Mouse (Mus musculus): ENCODE measurements around the gene Htr6.

Gene Htr6

GRCm38 (mm10) chr4:139046354-139046753 is 29.0 kb downstream of the Htr6 start:
- no peak for DNase-seq (ENCODE audit: low spot score)

- no peak for DNase-seq (ENCODE audit: low spot score)
These were observed 30.8 kb downstream of the Htr6 start for GRCm38 (mm10) chr4:139044566-139044965.

GRCm38 (mm10) chr4:139043600-139043999 is 31.8 kb downstream of the Htr6 start:
- DNase-seq (ENCODE audit: low spot score), result no peak

GRCm38 (mm10) chr4:139042611-139043010 is 32.8 kb downstream of the Htr6 start:
- no peak for DNase-seq (ENCODE audit: low spot score)

GRCm38 (mm10) chr4:139040084-139040839 is 35.1 kb downstream of the Htr6 start:
- no peak for DNase-seq (ENCODE audit: low spot score)

- DNase-seq (ENCODE audit: low spot score), result no peak
These were observed 37.4 kb downstream of the Htr6 start for GRCm38 (mm10) chr4:139037795-139038607.

GRCm38 (mm10) chr4:139035799-139036198 is 39.6 kb downstream of the Htr6 start:
- DNase-seq (ENCODE audit: low spot score), result no peak

- no peak for DNase-seq (ENCODE audit: low spot score)
These were observed 40.4 kb downstream of the Htr6 start for GRCm38 (mm10) chr4:139034942-139035341.

GRCm38 (mm10) chr4:139034540-139034939 is 40.8 kb downstream of the Htr6 start:
- DNase-seq (ENCODE audit: low spot score), result no peak

GRCm38 (mm10) chr4:139034010-139034367 is 41.4 kb downstream of the Htr6 start:
- DNase-seq (ENCODE audit: low spot score), result no peak

GRCm38 (mm10) chr4:139033263-139034009 is 41.9 kb downstream of the Htr6 start:
- DNase-seq (ENCODE audit: low spot score), result no peak

- DNase-seq (ENCODE audit: low spot score), result no peak
These were observed 42.8 kb downstream of the Htr6 start for GRCm38 (mm10) chr4:139032521-139032920.

- DNase-seq (ENCODE audit: low spot score), result no peak
These were observed 44.7 kb downstream of the Htr6 start for GRCm38 (mm10) chr4:139030675-139031074.

- DNase-seq (ENCODE audit: low spot score), result no peak
These were observed 51.0 kb downstream of the Htr6 start for GRCm38 (mm10) chr4:139024379-139024778.

- DNase-seq (ENCODE audit: low spot score), result no peak
These were observed 55.0 kb downstream of the Htr6 start for GRCm38 (mm10) chr4:139020385-139020784.

- DNase-seq (ENCODE audit: low spot score), result no peak
These were observed 56.0 kb downstream of the Htr6 start for GRCm38 (mm10) chr4:139019413-139019812.

GRCm38 (mm10) chr4:139018976-139019375 is 56.4 kb downstream of the Htr6 start:
- DNase-seq (ENCODE audit: low spot score), result no peak

- no peak for DNase-seq (ENCODE audit: low spot score)
These were observed 57.0 kb downstream of the Htr6 start for GRCm38 (mm10) chr4:139018388-139018787.

GRCm38 (mm10) chr4:139014793-139015192 is 60.6 kb downstream of the Htr6 start:
- DNase-seq (ENCODE audit: low spot score), result no peak

- DNase-seq (ENCODE audit: low spot score), result no peak
These were observed 62.1 kb downstream of the Htr6 start for GRCm38 (mm10) chr4:139013281-139013680.

GRCm38 (mm10) chr4:139011201-139011702 is 64.1 kb downstream of the Htr6 start:
- no peak for DNase-seq (ENCODE audit: low spot score)
